Mouse (Mus musculus) neural tube, embryonic 10.5 days (tissue): ENCODE measurements around the gene Chn2.
"Not testable (repeated sequence)": the region's sequence is repeated elsewhere in the genome, so short reads cannot be mapped to it uniquely, and the experiment has no call there.

ENCODE experiments used
- DNase-seq: peaks from one replicate; pipeline ENCODE4 v3.0.0-alpha.2; 2017; ENCODE audit warnings: low spot score; ENCODE audit errors: extremely low spot score

Chn2 gene

DNA sequence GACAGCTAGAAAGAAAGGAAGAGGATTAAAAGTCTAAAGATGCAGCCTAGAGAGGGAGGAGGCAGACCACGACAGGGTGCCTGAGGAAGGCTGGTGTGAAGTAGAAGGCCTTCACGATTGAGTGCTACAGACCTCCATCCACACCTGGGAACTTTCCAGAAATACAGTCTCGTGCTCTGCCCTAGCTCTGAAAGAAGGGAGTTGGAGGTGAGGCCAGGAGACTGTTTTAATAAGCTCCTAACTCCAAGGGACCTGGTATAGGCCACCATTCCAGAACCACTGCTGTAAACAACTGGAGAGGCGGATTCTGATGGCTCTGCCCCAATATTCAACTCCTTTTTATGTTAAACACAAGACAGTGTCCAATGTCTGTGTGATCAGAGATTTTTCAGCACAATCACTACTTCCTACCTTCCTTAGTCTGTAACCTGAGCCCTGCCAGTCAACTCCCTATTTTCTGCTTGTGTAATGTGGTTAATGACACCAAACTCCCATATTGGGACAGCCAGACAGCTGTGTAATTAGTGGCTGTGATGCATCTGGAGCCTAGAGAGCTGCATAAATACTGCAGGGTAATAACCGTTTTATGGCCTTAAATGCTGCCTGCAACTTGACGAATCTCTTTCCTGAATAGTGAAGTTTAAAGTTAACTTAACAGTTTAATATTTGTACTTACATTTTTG, 109.6 kb downstream of the Chn2 start:
- DNase-seq: no peak

DNA sequence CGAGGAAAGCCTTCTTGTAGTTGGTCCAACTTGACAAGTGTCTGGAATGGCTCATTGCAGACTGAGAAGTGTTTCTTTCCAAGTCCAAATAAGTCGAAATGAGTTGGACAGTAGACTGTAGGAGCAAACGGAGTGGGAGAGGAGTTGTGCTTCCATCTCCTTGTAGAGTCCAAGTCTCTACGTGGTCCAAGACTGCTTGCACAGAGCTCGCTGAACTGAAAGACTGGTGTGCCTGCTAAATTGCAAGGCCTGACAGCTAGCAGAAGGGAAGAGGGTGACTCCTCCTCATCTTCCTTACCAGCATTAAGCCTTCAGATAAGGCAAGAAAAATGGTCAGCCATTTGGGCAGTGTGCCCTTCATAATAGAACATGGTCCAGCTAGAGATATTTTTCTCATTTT, 111.5 kb downstream of the Chn2 start:
- DNase-seq: no peak

DNA sequence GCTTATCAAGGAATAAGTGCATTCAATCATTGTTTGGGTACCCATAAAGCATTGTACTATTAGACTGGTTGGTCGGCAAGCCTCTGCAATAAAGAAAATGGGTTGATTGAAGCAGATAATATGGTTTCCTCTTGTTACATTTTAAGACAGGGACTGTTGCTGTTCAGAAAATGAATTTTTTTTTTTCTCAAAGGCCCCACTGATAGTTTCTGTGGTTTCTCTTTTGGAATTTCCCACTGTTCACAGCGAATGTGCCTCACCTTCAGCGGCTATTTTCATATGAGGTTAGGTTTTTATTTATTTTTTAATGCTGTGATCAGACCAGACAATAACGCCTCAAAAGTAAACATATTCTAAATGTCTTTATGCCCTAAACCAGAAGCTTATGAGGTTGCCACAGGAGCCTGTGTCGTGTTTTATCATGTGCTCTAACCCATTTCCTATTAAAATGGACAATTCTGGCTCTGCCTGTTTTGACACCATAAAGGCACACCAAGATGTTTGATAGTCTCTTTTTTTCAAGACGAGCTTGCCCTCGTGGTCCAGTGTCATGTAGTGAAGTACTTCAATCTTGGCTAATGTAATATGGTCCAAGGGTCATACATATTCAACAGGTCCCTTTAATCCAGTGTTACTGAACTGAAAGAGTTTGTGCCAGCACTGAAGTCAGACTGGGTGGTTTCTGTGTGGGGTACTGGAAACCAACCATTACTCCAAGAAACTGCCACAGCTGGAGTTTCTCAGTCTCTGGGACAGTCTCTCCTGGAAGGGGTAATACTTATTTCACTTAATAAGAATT, 112.3 kb downstream of the Chn2 start:
- DNase-seq: no peak

DNA sequence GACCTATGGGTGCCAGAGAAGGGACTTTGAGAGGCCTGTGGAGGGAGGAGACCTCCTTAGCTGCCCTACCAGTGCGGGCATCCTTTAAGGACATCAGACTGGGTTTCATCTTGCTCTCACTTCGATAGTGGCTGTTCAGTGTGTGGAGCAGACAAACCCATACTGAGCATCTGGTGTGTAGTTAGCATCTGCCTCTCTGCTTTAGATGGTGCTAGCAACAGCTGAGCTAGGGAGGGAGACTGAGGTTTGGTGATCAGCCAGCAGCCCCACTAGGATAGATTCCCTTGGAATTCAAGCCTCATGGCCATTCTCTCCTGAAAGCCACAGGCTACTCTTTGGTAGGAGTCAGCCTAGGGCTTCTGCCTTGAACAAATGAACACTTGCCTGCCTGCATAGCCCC, 117.7 kb downstream of the Chn2 start:
- no peak for DNase-seq

DNA sequence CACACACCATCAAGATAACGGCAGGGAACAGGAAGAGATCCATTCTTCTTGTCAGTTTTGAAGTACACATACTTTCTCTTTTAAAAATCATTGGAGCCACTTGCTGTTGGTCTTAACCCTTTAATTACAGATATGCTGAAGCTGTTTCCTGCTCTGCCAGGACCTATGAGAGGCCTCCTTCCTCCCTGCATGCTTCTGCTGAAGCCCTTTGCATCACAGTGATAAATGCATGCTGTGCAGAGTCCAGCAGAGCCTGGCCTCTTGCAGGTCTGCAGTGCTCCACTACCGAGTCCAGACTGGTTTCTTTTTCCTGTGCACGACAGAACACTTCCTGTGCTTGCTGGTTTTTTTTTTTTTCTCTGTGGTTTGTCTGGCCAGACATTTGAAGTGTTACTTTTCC, 119.0 kb downstream of the Chn2 start:
- DNase-seq: no peak

DNA sequence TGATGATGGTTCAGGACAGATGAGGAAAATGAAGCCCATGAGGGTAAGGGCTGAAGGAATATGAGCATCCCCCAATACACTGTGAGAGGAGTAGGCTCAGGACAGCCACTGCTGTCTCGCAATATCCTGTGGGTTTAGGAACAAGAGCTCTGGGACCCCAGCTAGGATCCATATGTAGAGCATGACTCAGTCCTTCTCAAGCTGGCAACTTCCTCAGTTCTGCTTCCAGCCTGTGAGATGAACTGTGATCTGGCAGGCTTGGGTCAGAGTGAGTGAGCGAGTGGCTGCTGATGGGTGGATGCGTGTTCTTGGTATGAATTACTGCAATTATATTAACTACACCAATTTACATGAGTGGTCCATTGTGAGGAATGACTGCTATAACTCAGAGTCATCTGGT, 121.3 kb downstream of the Chn2 start:
- DNase-seq: no peak

DNA sequence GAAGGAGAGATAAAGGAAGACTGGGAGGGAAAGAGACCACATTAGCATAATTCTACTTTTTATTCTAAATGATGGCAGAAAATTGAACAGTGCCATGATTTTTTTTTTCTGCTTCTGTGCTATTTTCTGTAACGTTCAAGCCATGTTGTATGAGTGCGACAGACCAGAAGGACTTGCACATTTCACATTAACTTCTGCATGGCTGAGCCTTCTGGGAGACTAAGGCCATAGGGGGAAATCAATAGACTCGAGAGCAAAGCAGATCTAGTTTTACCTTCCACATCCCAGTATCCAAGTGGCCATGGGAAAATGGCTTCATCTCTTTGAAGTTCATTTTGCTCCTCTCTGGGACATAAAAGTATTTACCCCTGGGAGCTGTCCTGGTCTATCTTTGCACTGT, 121.9 kb downstream of the Chn2 start:
- no peak for DNase-seq

DNA sequence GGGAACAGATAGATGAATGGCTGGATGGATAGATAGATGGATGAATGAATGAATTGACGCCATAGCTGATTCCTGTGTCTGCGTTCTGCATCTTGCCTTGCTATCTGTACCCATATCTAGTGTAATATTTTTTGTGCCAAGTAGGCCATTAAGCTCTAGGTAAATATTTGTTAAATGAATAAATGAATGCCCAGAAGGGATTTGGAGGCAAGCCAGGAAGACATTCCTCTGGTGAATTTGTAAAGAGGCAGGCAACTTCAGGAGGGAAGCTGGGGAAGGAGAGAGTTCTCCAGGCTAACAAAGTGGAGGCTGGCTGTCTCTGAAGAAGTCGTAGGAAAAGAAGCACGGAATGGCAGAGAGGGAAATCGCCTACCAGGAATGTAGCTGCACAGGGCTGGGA, 123.0 kb downstream of the Chn2 start:
- no peak for DNase-seq

DNA sequence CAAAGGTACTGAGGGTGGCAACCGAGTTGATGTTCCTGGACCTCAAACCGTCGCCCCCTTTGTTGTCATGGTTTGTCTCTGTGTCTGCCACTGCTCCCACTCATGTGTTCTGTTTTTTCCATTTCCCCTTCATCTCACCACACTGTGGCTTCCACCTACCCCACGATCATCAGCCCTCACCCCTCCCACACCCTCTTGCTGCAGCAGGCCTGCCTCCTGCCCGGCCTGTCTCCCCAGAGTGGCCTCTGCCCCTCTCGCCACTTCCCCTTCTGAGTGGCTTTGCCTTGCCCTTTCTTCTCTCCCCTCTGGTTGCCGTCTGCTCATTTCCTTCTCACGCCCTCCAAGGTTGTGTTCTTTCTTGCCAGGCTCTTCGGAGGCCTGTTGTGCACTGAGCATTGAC, 123.4 kb downstream of the Chn2 start:
- no peak for DNase-seq

DNA sequence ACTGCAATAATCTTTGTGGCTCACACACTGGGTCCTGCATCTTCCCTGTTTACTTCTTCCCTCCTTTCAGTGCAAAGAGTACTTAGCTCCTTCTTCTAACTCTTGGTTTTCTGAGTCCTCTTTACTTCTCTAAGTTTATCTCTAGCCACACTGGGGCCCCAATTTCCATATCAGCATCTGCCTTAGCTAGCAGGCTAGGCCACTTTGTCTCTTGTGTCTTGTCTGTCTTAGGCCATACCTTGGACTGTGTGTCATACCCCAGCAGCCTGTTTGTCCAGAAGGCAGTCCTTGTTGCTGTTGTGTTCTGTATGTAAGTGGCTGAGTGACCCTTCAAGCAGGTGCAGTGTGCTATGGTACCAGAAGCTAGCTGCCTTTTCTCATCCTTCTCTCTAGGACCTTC, 124.3 kb downstream of the Chn2 start:
- no peak for DNase-seq

DNA sequence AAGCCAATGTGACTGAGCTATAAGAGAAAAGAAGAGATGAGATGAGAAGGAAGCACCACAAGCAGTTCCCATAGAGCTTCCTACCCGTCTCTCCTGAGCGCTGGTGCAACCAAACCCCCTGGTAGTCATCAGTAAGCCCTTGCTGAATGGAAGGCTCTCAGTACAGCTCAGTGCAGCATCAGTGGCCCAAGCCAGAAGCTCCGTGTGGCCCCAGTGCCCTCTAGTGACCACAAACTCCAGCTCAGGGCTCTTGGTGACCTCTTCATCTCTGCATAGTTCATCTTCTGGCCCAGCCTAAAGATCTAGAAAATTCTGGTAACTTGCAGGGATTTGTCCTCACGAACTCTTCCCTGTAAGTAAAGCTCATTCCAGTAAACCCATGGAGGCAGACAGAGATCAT, 125.4 kb downstream of the Chn2 start:
- DNase-seq: peak; percentile 31

DNA sequence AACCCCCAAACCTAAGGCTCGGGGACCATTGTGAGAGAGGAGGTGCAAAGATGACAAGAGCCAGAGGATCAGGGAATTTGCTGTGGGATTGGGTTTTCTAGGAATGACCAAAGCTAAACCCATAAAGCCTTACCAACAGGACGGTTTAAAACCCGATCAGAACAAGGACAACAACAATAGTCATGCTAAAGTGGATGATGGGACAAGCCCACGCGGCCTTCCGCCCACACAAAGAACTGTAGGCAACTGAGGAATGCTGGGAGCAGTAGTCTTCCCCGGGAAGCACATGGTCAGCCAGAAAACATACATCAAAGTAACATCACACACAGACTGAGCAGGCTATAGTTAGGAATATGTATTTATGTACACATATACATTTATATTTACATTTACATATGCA, 125.9 kb downstream of the Chn2 start:
- DNase-seq: no peak

DNA sequence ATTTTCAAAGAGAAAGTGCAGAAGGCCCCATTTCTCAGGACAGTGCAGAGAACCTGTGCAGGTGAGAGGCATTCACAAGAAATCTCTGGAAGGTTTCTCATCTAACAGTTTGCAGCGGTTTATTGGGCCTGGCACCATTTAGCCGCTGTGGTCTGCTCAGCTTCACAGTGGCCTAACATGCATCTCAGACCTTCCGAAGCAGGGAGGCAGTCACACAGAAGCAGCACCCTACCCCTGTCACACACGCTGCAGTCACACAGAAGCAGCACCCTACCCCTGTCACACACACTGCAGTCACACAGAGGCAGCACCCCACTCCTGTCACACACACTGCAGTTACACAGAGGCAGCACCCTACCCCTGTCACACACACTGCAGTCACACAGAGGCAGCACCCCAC, 126.5 kb downstream of the Chn2 start:
- no peak for DNase-seq

DNA sequence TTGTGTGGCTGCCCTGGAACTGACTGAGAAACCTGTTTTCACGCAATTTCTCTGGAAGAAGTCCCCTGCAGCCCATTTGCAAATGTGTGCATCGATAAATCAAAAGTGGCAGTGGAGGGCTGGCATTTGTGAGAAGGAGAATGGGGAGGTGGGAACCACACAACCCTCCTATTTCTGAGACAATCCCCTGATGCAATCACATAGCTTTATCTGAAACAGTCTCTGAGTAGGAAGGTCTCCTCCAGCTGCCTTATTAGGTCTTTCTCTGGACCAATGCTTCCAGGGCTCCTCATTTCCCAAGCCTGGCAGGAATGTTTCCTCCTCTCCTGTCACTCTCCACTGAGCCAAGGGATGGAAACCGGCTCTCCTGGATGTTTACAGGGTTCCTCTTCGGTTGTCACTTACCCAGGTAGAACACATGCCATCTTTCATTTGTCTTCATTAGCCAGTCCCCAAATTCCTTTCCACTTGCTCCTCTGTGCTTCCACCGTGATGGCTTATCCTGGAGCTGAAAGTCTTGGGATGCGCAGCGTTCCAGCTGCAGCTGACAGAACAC, 127.7 kb downstream of the Chn2 start:
- DNase-seq: no peak

DNA sequence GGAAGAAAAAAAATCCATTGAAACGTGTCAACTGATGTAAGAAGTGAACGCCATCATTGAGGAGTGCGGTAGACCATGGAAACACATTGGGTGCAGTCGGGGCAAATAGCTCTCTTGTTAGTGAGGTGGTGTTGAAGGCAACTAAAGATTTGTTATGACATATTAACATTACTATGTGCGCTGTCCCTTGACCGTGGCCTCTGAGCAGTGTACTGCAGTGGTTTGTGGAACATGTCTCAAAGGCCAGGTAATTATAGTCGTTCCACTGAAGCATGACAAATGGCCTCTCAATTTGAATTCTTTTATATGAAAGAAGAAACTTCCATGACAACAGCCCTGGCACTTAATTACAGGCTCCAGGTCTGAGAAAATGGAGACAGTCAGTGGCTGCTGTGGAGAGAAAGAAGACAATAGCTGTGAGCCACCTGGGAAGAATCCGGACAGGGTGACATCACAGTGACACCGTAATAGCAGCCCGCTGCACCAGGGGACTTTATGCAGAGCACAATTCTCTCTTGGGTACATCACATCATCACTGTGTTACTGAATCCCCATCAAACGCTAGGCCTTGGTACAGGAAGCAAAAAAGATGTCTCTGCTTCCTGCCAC, 131.0 kb downstream of the Chn2 start:
- no peak for DNase-seq

DNA sequence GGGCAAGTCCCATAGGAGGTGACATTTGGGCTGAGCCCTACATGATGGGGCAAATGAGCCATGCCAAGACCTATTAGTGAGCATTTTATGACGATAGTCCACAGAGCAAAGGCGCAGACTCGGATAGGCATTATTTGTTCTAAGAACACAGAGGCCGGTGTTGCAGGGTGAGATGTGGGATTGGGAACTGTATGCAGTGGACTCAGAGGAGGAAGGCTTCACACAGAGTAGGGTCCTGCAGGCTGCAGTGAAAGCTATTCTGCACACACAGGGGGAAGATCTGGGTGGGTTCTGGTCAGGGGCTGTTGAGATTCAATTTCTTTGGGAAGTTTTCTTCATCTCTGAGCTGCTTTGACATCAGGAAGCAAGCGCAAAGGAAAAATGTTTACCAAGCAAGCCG, 132.0 kb downstream of the Chn2 start:
- DNase-seq: no peak

DNA sequence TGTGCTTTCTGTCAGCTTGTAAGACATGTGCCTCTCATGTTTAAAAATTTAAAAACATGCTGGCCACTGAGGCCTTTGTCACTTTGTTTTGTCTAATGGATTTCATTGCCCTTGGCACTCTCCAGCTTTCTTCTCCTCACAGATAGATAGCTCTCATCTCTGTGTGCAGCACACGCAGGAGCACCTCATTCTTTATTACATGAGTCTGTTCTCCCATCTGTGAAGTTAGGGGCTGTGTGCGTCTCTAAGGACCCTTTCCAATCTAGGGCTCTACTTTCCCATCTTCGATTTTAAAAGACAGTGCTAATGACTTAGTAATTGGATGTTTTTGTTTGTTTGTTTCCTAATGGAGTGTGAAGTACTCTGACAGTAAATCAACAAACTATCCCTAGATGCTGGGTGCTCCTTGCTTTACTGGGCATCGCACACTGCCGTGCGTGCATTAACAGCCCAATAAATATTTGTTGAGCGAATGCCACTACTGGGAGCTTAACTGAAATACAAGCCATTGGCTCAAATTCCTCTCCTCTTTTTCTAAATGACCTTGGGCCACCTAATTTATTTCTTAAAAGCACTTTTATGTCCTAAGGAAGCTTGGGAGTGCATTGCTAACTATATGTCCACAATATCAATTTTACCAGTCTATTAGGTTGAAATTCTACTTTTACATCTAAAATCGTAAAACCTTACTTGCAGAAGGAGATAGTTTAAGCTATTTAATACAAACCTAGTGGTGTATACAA, 136.3 kb downstream of the Chn2 start:
- DNase-seq: no peak

DNA sequence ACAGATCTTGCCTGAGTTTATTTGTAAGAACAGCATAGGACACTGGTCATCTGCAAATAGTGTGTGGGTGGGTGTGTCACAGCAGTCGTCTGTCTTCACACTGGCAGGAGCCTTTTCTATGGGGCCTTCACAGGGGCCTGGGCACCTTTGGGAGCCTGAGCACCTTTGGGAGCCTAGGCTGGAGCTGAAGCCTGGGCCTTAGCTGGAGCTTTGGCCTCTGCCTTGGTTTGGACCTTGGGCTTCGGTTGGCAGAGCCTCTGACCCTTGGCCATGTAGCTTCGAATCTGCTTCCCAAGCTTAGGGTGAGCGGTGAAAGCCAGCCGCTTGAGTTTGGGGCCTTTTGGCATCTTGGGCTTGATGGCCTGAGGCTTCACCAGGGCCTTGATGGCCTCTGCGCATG, 137.7 kb downstream of the Chn2 start:
- DNase-seq: not testable (repeated sequence)

DNA sequence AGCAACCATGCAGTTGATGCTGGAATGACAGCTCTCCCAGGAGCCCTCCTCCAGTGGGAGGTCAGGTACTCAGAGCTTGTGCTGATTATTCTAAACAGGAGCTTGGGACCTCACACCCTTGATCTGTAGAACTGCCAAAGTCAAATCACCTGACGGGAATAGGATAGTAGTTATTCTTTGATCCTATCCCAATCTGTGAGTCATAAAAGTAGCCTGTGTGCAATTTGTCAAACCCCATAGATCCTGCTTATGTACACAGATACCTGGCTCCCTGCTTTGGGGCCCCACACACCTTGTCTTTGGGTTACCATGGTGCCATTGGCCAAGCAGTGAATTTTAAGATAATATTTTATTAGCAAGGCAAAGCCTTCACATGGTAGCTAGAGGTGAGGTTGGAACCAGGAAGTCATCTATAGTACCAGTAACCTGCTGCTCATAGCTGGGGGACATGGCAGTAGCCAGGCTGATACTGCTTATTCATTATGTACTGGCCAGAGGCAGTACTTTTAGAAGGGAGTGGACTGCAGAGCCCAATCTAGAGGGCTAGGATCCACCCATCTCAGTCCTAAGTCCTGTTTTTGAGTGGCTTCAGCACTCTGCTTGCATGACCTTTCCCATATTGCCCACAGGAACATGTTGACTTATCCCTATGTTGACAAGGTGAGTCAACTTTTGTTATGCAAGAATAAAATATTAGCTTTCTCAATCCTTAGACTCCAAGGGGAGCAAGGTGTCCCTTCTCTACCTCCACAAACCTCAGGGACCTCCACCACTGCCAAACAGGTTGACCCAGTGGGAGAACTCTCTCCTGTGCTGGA, 139.9 kb downstream of the Chn2 start:
- DNase-seq: no peak

DNA sequence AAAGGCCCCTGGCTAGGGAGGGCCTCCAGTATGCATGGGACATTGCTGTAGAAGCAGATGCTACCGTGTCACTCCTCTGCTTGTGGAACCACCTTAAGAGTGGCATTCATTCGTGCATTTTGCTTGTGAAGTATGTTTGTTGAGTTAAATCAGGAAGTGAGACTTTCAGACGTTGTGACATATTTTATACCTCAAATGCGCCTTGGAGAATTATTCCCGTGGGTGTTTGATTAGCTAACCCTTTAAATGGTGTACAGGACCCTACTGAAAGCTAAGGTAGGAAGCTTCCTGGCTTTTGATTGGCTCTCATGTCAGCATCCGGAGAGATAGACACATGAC, 140.5 kb downstream of the Chn2 start:
- no peak for DNase-seq
